17 mouse cellular contexts compared by ENCODE assay signal in genomic region chr15:32349276-32349675, GRCm38 (mm10).
A peak's percentile ranks its signal among the peaks of the same experiment; 100 is the strongest.
DNase-seq lines count a peak whose midpoint lies in the region; ATAC-seq lines count a peak whose summit lies in the region.
"Had no signal": no experiment of that assay in that cellular context is flagged by ENCODE, and none has a peak within 500 bp of the region (broad histone marks: within the 10 kb centered on the region; RNA-seq: fewer than 3 reads in every experiment).

No protein-coding gene starts in this region.

- H3K9me3 ChIP-seq in forebrain, embryonic 11.5 days (ENCODE audit: control insufficient read depth, low read length), result no peaks in the 10 kb centered on the region
- H3K9me3 ChIP-seq: embryonic facial prominence, embryonic 12.5 days; forebrain, embryonic 13.5 days; heart, embryonic 13.5 days; hindbrain, embryonic 12.5 days had no signal

- H3K27ac ChIP-seq in forebrain, embryonic 11.5 days (ENCODE audit: low read depth, low read length), result no peak overlapping the region
- H3K27ac ChIP-seq: embryonic facial prominence, embryonic 12.5 days; forebrain, embryonic 13.5 days; heart, embryonic 13.5 days; hindbrain, embryonic 12.5 days; hindbrain, postnatal 0 days had no signal

- ATAC-seq in forebrain, embryonic 11.5 days (replicated peaks; ENCODE audit: low FRiP score), result no peak
- ATAC-seq: forebrain, embryonic 13.5 days; forebrain, postnatal 0 days; hindbrain, postnatal 0 days had no signal

- H3K27me3 ChIP-seq in forebrain, embryonic 11.5 days (ENCODE audit: control insufficient read depth, insufficient read depth, low read length), result no peaks in the 10 kb centered on the region
- H3K27me3 ChIP-seq: embryonic facial prominence, embryonic 12.5 days; forebrain, embryonic 13.5 days; heart, embryonic 13.5 days; hindbrain, embryonic 12.5 days had no signal

- no peak overlapping the region for H3K4me2 ChIP-seq in forebrain, embryonic 11.5 days (ENCODE audit: low read depth, low read length, severe bottlenecking)
- H3K4me2 ChIP-seq: embryonic facial prominence, embryonic 12.5 days; forebrain, embryonic 13.5 days; heart, embryonic 13.5 days; hindbrain, embryonic 12.5 days had no signal

- WGBS in forebrain, embryonic 11.5 days, result 88% methylated on average over 5 of the region's 5 CpGs

- no peaks in the 10 kb centered on the region for H3K36me3 ChIP-seq in forebrain, embryonic 11.5 days (ENCODE audit: control insufficient read depth, insufficient read depth, low read length)
- H3K36me3 ChIP-seq: embryonic facial prominence, embryonic 12.5 days; heart, embryonic 13.5 days; hindbrain, embryonic 12.5 days had no signal

- DNase-seq in cerebellum, adult 18-20 months, result peak; percentile 34 to 42
- DNase-seq in cerebellum, adult 11 months, result no peak
- peak; percentile 37 for DNase-seq in layer of hippocampus, adult 9-11 months
- no peak for DNase-seq in layer of hippocampus, postnatal 25 days (ENCODE audit: extremely low spot score in 1 of 2, low spot score in 1 of 2)
- DNase-seq in cerebellum, postnatal 36 days, result peak; percentile 37 to 40
- DNase-seq in forebrain, embryonic 11.5 days (ENCODE audit: low spot score), result no peak
- no peak for DNase-seq in heart, adult 18-20 months
- DNase-seq: adrenal gland, postnatal 10 days; forebrain, postnatal 0 days; gastrocnemius, postnatal 14 days; heart, postnatal 4 days; kidney, adult 11 months had no signal

- H3K9ac ChIP-seq in forebrain, embryonic 11.5 days (ENCODE audit: low read length), result no peak overlapping the region
- H3K9ac ChIP-seq: embryonic facial prominence, embryonic 12.5 days; forebrain, embryonic 13.5 days; forebrain, postnatal 0 days; heart, embryonic 13.5 days; hindbrain, embryonic 12.5 days had no signal

- H3K4me1 ChIP-seq in forebrain, embryonic 11.5 days (replicated peaks; ENCODE audit: control insufficient read depth, insufficient read depth, low read length), result peaks cover 3% of the 10 kb centered on the region; the same call in 1 of the 2 replicates

- H3K4me3 ChIP-seq in forebrain, embryonic 11.5 days (ENCODE audit: low read depth, low read length), result no peak overlapping the region
- H3K4me3 ChIP-seq: embryonic facial prominence, embryonic 12.5 days; forebrain, embryonic 13.5 days; heart, embryonic 13.5 days; hindbrain, embryonic 12.5 days had no signal

Comparison
In these comparisons a context has a peak if more than half of its experiments do, and no peak if none do; other contexts are left out.
1. DNase-seq: peak in cerebellum, adult 18-20 months (2 of 2), layer of hippocampus, adult 9-11 months (single experiment) and cerebellum, postnatal 36 days (2 of 2); none in cerebellum, adult 11 months (single experiment), layer of hippocampus, postnatal 25 days (0 of 2), forebrain, embryonic 11.5 days (single experiment) and heart, adult 18-20 months (0 of 2).